Mouse (Mus musculus): Measurements from ENCODE around the gene 9630041A04Rik. TPM values are rescaled to one million over a fixed set of nuclear protein-coding genes. Genes with fewer than 3 reads are reported as not detected.

Gene 9630041A04Rik
- total and polyA plus RNA-seq, 2 experiments from 2014 or later = 0.24 TPM; not detected in 1

DNA sequence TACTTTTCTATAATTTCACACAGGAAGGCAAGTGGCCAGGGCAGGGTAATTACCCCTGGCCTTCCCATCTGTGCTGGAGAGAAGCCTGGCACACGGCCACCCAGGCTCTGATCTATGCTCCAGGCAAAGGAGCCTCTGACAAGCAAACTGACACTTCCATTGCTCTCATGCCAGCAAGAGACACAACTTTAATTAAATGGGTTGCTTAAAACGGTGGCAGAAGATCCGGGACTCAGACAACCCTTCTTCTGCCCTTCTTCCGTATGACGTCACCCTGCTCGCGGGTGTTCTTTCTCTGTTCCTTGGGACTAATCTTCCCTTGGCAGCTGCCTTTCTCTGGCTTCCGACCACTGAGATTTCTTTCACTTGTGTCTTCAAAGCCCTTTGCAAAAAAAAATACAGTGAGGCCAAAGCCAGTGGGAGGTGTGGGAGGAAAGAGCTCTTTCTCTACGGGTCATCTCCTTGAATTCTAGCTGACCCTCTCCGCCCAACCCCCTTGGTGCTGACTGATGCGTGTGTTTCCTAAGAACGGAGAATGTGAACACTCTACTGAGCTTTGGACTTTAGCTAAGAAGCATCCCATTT, 932 bp downstream of the 9630041A04Rik start:
- Histone ChIP-seq H3K9me3 (ENCODE audit: low read length) (no peaks in the 10 kb centered on the region), H3K36me3 (ENCODE audit: insufficient read depth, low read length) (no peaks in the 10 kb centered on the region), H3K4me3 (ENCODE audit: low read length) (peak overlapping the region; percentile 1; the same call in 1 of the 2 replicates), H3K4me1 (ENCODE audit: insufficient read depth, low read length) (peaks cover 11% of the 10 kb centered on the region; the same call in 1 of the 2 replicates), H3K27ac (peak overlapping the region; percentile 81), H3K27me3 (ENCODE audit: insufficient read depth, low read length) (no peaks in the 10 kb centered on the region), H3K4me2 (ENCODE audit: low read depth, low read length) (peak overlapping the region; percentile 42), H3K9ac (replicated peaks; ENCODE audit: low read length) (peak overlapping the region; percentile 28)
- peak; percentile 90 for DNase-seq (ENCODE audit: low spot score)
- no peak for TF ChIP-seq CTCF (IDR thresholded peaks at IDR 0.05; ENCODE audit: low read depth)
- 10% methylated on average over 12 of the region's 12 CpGs for WGBS
- ATAC-seq = peak; percentile 91

GRCm38 (mm10) chr9:101863130-101863529, 1.5 kb downstream of the 9630041A04Rik start:
- no peaks in the 10 kb centered on the region for H3K27me3 ChIP-seq (ENCODE audit: insufficient read depth, low read length)
- no peak overlapping the region for H3K9ac ChIP-seq (replicated peaks; ENCODE audit: low read length)
- no peaks in the 10 kb centered on the region for H3K9me3 ChIP-seq (ENCODE audit: low read length)
- DNase-seq (ENCODE audit: low spot score) (peak; percentile 21), ATAC-seq (no peak)
- peak overlapping the region; percentile 42 for H3K4me2 ChIP-seq (ENCODE audit: low read depth, low read length)
- H3K36me3 ChIP-seq (ENCODE audit: insufficient read depth, low read length) = no peaks in the 10 kb centered on the region
- TF ChIP-seq CTCF (IDR thresholded peaks at IDR 0.05; ENCODE audit: low read depth) = no peak
- no peak overlapping the region for H3K4me3 ChIP-seq (ENCODE audit: low read length)
- 48% methylated on average over 5 of the region's 5 CpGs for WGBS
- H3K4me1 ChIP-seq (ENCODE audit: insufficient read depth, low read length) = peaks cover 11% of the 10 kb centered on the region; the same call in 1 of the 2 replicates
- peak overlapping the region; percentile 81 for H3K27ac ChIP-seq

DNA sequence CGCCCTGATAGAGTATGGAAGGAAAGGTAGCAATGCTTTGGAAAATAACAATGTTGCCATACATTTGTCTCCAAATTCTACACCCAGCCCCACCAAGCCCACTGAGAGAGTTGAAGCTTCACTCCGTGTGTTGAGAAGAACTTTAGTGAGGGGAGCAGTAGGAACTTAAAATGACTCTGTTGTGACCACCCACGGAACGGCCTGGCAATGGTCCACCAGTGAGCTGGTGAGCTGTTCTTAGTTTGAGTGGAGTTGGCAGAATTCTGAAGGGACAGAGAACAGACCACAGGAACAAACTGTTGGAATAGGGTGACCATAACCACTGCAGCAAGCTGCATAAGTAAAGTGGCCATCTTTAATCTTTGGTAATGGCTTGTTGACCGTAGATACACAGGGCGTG, 7.0 kb downstream of the 9630041A04Rik start:
- no peak for ATAC-seq
- no peaks in the 10 kb centered on the region for H3K4me1 ChIP-seq (ENCODE audit: insufficient read depth, low read length)
- no peak for DNase-seq (ENCODE audit: low spot score)
- no peak for TF ChIP-seq CTCF (IDR thresholded peaks at IDR 0.05; ENCODE audit: low read depth)
- H3K36me3 ChIP-seq (ENCODE audit: insufficient read depth, low read length) = no peaks in the 10 kb centered on the region
- H3K9me3 ChIP-seq (ENCODE audit: low read length) = no peaks in the 10 kb centered on the region
- 82% methylated on average over 6 of the region's 6 CpGs for WGBS
- H3K9ac ChIP-seq (replicated peaks; ENCODE audit: low read length) = no peak overlapping the region
- no peak overlapping the region for H3K27ac ChIP-seq
- H3K4me3 ChIP-seq (ENCODE audit: low read length) = no peak overlapping the region
- H3K27me3 ChIP-seq (ENCODE audit: insufficient read depth, low read length) = no peaks in the 10 kb centered on the region
- no peak overlapping the region for H3K4me2 ChIP-seq (ENCODE audit: low read depth, low read length)

- no peak overlapping the region for H3K4me3 ChIP-seq (ENCODE audit: low read length)
- WGBS = 81% methylated on average over 4 of the region's 4 CpGs
- TF ChIP-seq CTCF (IDR thresholded peaks at IDR 0.05; ENCODE audit: low read depth) = no peak
- H3K36me3 ChIP-seq (ENCODE audit: insufficient read depth, low read length) = no peaks in the 10 kb centered on the region
- DNase-seq (ENCODE audit: low spot score) (no peak), ATAC-seq (no peak)
- H3K9me3 ChIP-seq (ENCODE audit: low read length) = no peaks in the 10 kb centered on the region
- H3K27ac ChIP-seq = no peak overlapping the region
- H3K9ac ChIP-seq (replicated peaks; ENCODE audit: low read length) = no peak overlapping the region
- H3K4me2 ChIP-seq (ENCODE audit: low read depth, low read length) = no peak overlapping the region
- no peaks in the 10 kb centered on the region for H3K27me3 ChIP-seq (ENCODE audit: insufficient read depth, low read length)
- no peaks in the 10 kb centered on the region for H3K4me1 ChIP-seq (ENCODE audit: insufficient read depth, low read length)
Measured at GRCm38 (mm10) chr9:101870034-101870433, 8.4 kb downstream of the 9630041A04Rik start.

DNA sequence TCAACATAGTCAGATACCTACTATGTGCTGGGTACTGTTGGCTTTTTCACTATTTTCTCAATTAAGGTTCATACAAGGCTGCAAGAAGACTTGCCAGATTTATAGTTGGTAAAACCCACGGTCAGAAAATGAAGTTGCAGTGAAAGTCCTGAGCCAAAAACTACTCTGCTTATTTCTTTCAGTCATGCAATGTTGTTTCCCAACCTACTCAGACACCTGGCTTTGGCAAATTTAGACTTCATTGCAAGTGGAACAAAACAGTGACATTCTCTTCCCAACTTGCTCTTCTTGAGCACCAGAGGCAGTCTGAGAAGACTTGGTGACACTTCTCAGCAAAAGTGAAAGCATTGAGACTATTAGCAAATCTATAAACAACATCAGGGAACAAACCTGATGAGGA, 13.7 kb downstream of the 9630041A04Rik start:
- Histone ChIP-seq H3K4me1 (ENCODE audit: insufficient read depth, low read length) (no peaks in the 10 kb centered on the region), H3K36me3 (ENCODE audit: insufficient read depth, low read length) (no peaks in the 10 kb centered on the region), H3K4me3 (ENCODE audit: low read length) (no peak overlapping the region), H3K9ac (replicated peaks; ENCODE audit: low read length) (no peak overlapping the region), H3K27me3 (ENCODE audit: insufficient read depth, low read length) (no peaks in the 10 kb centered on the region), H3K9me3 (ENCODE audit: low read length) (no peaks in the 10 kb centered on the region), H3K27ac (no peak overlapping the region), H3K4me2 (ENCODE audit: low read depth, low read length) (no peak overlapping the region)
- TF ChIP-seq CTCF (IDR thresholded peaks at IDR 0.05; ENCODE audit: low read depth) = no peak
- 83% methylated on average over 1 of the region's 1 CpGs for WGBS
- no peak for DNase-seq (ENCODE audit: low spot score)
- no peak for ATAC-seq

GRCm38 (mm10) chr9:101877109-101877987, 15.7 kb downstream of the 9630041A04Rik start:
- H3K9ac ChIP-seq (replicated peaks; ENCODE audit: low read length) = no peak overlapping the region
- no peak for TF ChIP-seq CTCF (IDR thresholded peaks at IDR 0.05; ENCODE audit: low read depth)
- H3K4me2 ChIP-seq (ENCODE audit: low read depth, low read length) = no peak overlapping the region
- ATAC-seq (no peak), DNase-seq (ENCODE audit: low spot score) (no peak)
- no peaks in the 10 kb centered on the region for H3K36me3 ChIP-seq (ENCODE audit: insufficient read depth, low read length)
- H3K4me1 ChIP-seq (ENCODE audit: insufficient read depth, low read length) = no peaks in the 10 kb centered on the region
- no peak overlapping the region for H3K27ac ChIP-seq
- WGBS = 71% methylated on average over 11 of the region's 11 CpGs
- H3K9me3 ChIP-seq (ENCODE audit: low read length) = no peaks in the 10 kb centered on the region
- no peaks in the 10 kb centered on the region for H3K27me3 ChIP-seq (ENCODE audit: insufficient read depth, low read length)
- H3K4me3 ChIP-seq (ENCODE audit: low read length) = no peak overlapping the region

Measured in hindbrain, postnatal 0 days (tissue).